Mouse (Mus musculus): ENCODE results near the gene Ms4a7. TPM values are rescaled to one million over a fixed set of nuclear protein-coding genes. Genes with fewer than 3 reads are reported as not detected.

Ms4a7 gene
- total and polyA plus RNA-seq, 2 experiments from 2014 or later, result 0.10 to 3.9 TPM

DNA sequence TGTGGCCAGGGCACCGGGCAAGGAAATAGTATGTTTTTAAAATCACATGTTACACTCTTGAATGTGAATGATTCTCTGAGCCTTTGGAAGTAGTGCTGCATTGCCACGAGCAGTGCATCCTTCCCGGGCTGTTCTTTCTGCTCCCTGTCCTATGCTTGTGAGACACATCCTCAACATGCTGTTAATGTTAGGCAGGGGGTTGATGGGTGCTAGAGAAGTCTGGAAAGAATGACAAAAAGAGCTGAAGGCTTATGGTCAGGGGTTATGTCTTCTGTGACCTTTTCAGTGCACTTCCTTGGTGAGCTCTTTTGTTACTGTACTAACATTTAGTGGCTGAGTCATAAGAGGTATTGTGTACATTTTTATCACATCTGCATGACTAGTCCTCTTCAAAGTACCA is 55.7 kb downstream of the Ms4a7 start:
- Histone ChIP-seq H3K9ac (replicated peaks; ENCODE audit: low read length) (no peak overlapping the region), H3K4me1 (ENCODE audit: insufficient read depth, low read length) (no peaks in the 10 kb centered on the region), H3K27me3 (ENCODE audit: insufficient read depth, low read length) (no peaks in the 10 kb centered on the region), H3K4me2 (ENCODE audit: low read depth, low read length) (no peak overlapping the region), H3K36me3 (ENCODE audit: insufficient read depth, low read length) (no peaks in the 10 kb centered on the region), H3K4me3 (ENCODE audit: low read length) (no peak overlapping the region), H3K9me3 (ENCODE audit: low read length) (no peaks in the 10 kb centered on the region), H3K27ac (no peak overlapping the region)
- no peak for TF ChIP-seq CTCF (IDR thresholded peaks at IDR 0.05; ENCODE audit: low read depth)
- WGBS, result 84% methylated on average over 3 of the region's 3 CpGs
- no peak for DNase-seq (ENCODE audit: low spot score)
- no peak for ATAC-seq

DNA sequence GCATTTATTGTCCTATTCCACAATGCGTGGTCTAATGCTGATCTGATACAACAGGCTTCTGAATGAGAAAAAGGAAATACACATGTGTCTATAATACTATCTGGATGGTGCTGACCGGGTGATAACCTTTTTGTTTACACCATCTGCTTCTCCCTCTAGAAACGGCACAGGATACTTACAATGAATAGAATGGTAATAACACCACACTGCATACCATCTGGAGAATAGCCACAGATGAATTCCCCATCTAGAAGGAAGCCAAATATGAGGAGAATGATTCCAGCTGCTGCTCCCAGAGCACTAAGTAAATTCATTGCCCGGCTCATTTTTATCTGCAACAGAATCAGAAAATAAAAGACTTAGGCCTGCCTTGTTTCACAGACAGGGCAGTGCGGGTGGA is 59.5 kb downstream of the Ms4a7 start:
- no peaks in the 10 kb centered on the region for H3K27me3 ChIP-seq (ENCODE audit: insufficient read depth, low read length)
- H3K9ac ChIP-seq (replicated peaks; ENCODE audit: low read length), result no peak overlapping the region
- H3K4me2 ChIP-seq (ENCODE audit: low read depth, low read length), result no peak overlapping the region
- no peaks in the 10 kb centered on the region for H3K9me3 ChIP-seq (ENCODE audit: low read length)
- H3K4me1 ChIP-seq (ENCODE audit: insufficient read depth, low read length), result no peaks in the 10 kb centered on the region
- ATAC-seq (no peak), DNase-seq (ENCODE audit: low spot score) (no peak)
- H3K4me3 ChIP-seq (ENCODE audit: low read length), result no peak overlapping the region
- no peak for TF ChIP-seq CTCF (IDR thresholded peaks at IDR 0.05; ENCODE audit: low read depth)
- no peaks in the 10 kb centered on the region for H3K36me3 ChIP-seq (ENCODE audit: insufficient read depth, low read length)
- 68% methylated on average over 5 of the region's 5 CpGs for WGBS
- no peak overlapping the region for H3K27ac ChIP-seq

Other genes starting within 250 kb of the Ms4a7 start
- not detected in 2 replicates for gene 1700017D01Rik, start 205.3 kb downstream of the Ms4a7 start, total RNA-seq (2014; rRNA removed)
- not detected in 2 replicates for gene 1700017D01Rik, start 205.3 kb downstream of the Ms4a7 start, polyA plus RNA-seq (2015; fragmentation: Nextera tagmentation; extraction: Ambion mirVana)
- not detected in 2 replicates for gene 1700025F22Rik, start 170.8 kb downstream of the Ms4a7 start, total RNA-seq (2014; rRNA removed)
- gene 1700025F22Rik, start 170.8 kb downstream of the Ms4a7 start, polyA plus RNA-seq (2015; fragmentation: Nextera tagmentation; extraction: Ambion mirVana), result not detected in 2 replicates
- gene Ms4a13, start 139.4 kb downstream of the Ms4a7 start, total RNA-seq (2014; rRNA removed), result not detected in 2 replicates
- not detected in 2 replicates for gene Ms4a13, start 139.4 kb downstream of the Ms4a7 start, polyA plus RNA-seq (2015; fragmentation: Nextera tagmentation; extraction: Ambion mirVana)
- gene Ms4a12, start 103.7 kb downstream of the Ms4a7 start, total RNA-seq (2014; rRNA removed), result not detected in 2 replicates
- gene Ms4a12, start 103.7 kb downstream of the Ms4a7 start, polyA plus RNA-seq (2015; fragmentation: Nextera tagmentation; extraction: Ambion mirVana), result not detected in 2 replicates
- not detected in 2 replicates for gene Ms4a1, start 69.9 kb downstream of the Ms4a7 start, total RNA-seq (2014; rRNA removed)
- not detected in 2 replicates for gene Ms4a1, start 69.9 kb downstream of the Ms4a7 start, polyA plus RNA-seq (2015; fragmentation: Nextera tagmentation; extraction: Ambion mirVana)
- gene Ms4a5, start 52.3 kb downstream of the Ms4a7 start, total RNA-seq (2014; rRNA removed), result not detected in 2 replicates
- gene Ms4a5, start 52.3 kb downstream of the Ms4a7 start, polyA plus RNA-seq (2015; fragmentation: Nextera tagmentation; extraction: Ambion mirVana), result not detected in 2 replicates
- gene Ms4a14, start 21.7 kb downstream of the Ms4a7 start, total RNA-seq (2014; rRNA removed), result not detected in 2 replicates
- gene Ms4a14, start 21.7 kb downstream of the Ms4a7 start, polyA plus RNA-seq (2015; fragmentation: Nextera tagmentation; extraction: Ambion mirVana), result not detected in 2 replicates
- gene Ms4a4a, start 39.4 kb upstream of the Ms4a7 start, total RNA-seq (2014; rRNA removed), result 1.5 and 2.3 TPM in 2 replicates
- 2.1 and 2.6 TPM in 2 replicates for gene Ms4a4a, start 39.4 kb upstream of the Ms4a7 start, polyA plus RNA-seq (2015; fragmentation: Nextera tagmentation; extraction: Ambion mirVana)
- gene Ms4a4c, start 68.6 kb upstream of the Ms4a7 start, total RNA-seq (2014; rRNA removed), result not detected in 2 replicates
- gene Ms4a4c, start 68.6 kb upstream of the Ms4a7 start, polyA plus RNA-seq (2015; fragmentation: Nextera tagmentation; extraction: Ambion mirVana), result 0.20 and 0.23 TPM in 2 replicates
- not detected in 2 replicates for gene Ms4a4b, start 107.4 kb upstream of the Ms4a7 start, total RNA-seq (2014; rRNA removed)
- gene Ms4a4b, start 107.4 kb upstream of the Ms4a7 start, polyA plus RNA-seq (2015; fragmentation: Nextera tagmentation; extraction: Ambion mirVana), result not detected in 2 replicates
- gene Ms4a6c, start 133.2 kb upstream of the Ms4a7 start, total RNA-seq (2014; rRNA removed), result 0.32 and 2.3 TPM in 2 replicates
- 2.4 and 3.3 TPM in 2 replicates for gene Ms4a6c, start 133.2 kb upstream of the Ms4a7 start, polyA plus RNA-seq (2015; fragmentation: Nextera tagmentation; extraction: Ambion mirVana)
- gene Gm8369, start 149.8 kb upstream of the Ms4a7 start, total RNA-seq (2014; rRNA removed), result not detected in 2 replicates
- not detected in 2 replicates for gene Gm8369, start 149.8 kb upstream of the Ms4a7 start, polyA plus RNA-seq (2015; fragmentation: Nextera tagmentation; extraction: Ambion mirVana)
- 3.1 and 8.7 TPM in 2 replicates for gene Ms4a6b, start 180.4 kb upstream of the Ms4a7 start, total RNA-seq (2014; rRNA removed)
- gene Ms4a6b, start 180.4 kb upstream of the Ms4a7 start, polyA plus RNA-seq (2015; fragmentation: Nextera tagmentation; extraction: Ambion mirVana), result 2.3 and 2.6 TPM in 2 replicates
- not detected in 2 replicates for gene Ms4a4d, start 200.7 kb upstream of the Ms4a7 start, total RNA-seq (2014; rRNA removed)
- not detected in 2 replicates for gene Ms4a4d, start 200.7 kb upstream of the Ms4a7 start, polyA plus RNA-seq (2015; fragmentation: Nextera tagmentation; extraction: Ambion mirVana)